Mouse (Mus musculus): ENCODE results near the gene Sgsm2. TPM values are rescaled to one million over a fixed set of nuclear protein-coding genes. Genes with fewer than 3 reads are reported as not detected.

Sgsm2 gene
- polyA plus RNA-seq (2012): 0.17 and 0.18 TPM in 2 replicates

GRCm38 (mm10) chr11:74896901-74897677, at the start of gene Sgsm2:
Gene Sgsm2 (minus strand): TSS chr11:74897060.
- Histone ChIP-seq H3K36me3 (ENCODE audit: control insufficient read depth) (peaks cover 28% of the 10 kb centered on the region), H3K4me3 (replicated peaks) (peak within 1 kb of the TSS; percentile 91), H3K9me3 (ENCODE audit: control insufficient read depth, low read length) (no peaks in the 10 kb centered on the region), H3K27me3 (ENCODE audit: control insufficient read depth) (no peaks in the 10 kb centered on the region), H3K4me1 (ENCODE audit: control insufficient read depth) (peaks cover 47% of the 10 kb centered on the region)
- TF ChIP-seq TAL1 (IDR thresholded peaks at IDR 0.05; ENCODE audit: low read length): no peak
- TF ChIP-seq GATA1 (IDR thresholded peaks at IDR 0.05; ENCODE audit: low read length): no peak

GRCm38 (mm10) chr11:74946348-74946747, 49.5 kb upstream of the Sgsm2 start:
- H3K36me3 ChIP-seq (ENCODE audit: control insufficient read depth): peaks cover 56% of the 10 kb centered on the region

GRCm38 (mm10) chr11:74930391-74930790, 33.5 kb upstream of the Sgsm2 start:
- Histone ChIP-seq H3K27me3 (ENCODE audit: control insufficient read depth) (no peaks in the 10 kb centered on the region), H3K4me3 (replicated peaks) (no peak overlapping the region), H3K36me3 (ENCODE audit: control insufficient read depth) (peaks cover 59% of the 10 kb centered on the region), H3K9me3 (ENCODE audit: control insufficient read depth, low read length) (no peaks in the 10 kb centered on the region), H3K4me1 (ENCODE audit: control insufficient read depth) (peaks cover 31% of the 10 kb centered on the region)
- TF ChIP-seq TAL1 (IDR thresholded peaks at IDR 0.05; ENCODE audit: low read length) (no peak), GATA1 (IDR thresholded peaks at IDR 0.05; ENCODE audit: low read length) (no peak)

More at GRCm38 (mm10) chr11:74946348-74946747, 49.5 kb upstream of the Sgsm2 start:
- Histone ChIP-seq H3K9me3 (ENCODE audit: control insufficient read depth, low read length) (no peaks in the 10 kb centered on the region), H3K27me3 (ENCODE audit: control insufficient read depth) (no peaks in the 10 kb centered on the region), H3K4me3 (replicated peaks) (no peak overlapping the region), H3K4me1 (ENCODE audit: control insufficient read depth) (no peaks in the 10 kb centered on the region)
- TF ChIP-seq TAL1 (IDR thresholded peaks at IDR 0.05; ENCODE audit: low read length) (no peak), GATA1 (IDR thresholded peaks at IDR 0.05; ENCODE audit: low read length) (no peak)

GRCm38 (mm10) chr11:74929111-74929510, 32.3 kb upstream of the Sgsm2 start:
- TF ChIP-seq GATA1 (IDR thresholded peaks at IDR 0.05; ENCODE audit: low read length) (no peak), TAL1 (IDR thresholded peaks at IDR 0.05; ENCODE audit: low read length) (no peak)
- no peaks in the 10 kb centered on the region for H3K27me3 ChIP-seq (ENCODE audit: control insufficient read depth)
- no peaks in the 10 kb centered on the region for H3K9me3 ChIP-seq (ENCODE audit: control insufficient read depth, low read length)
- H3K4me1 ChIP-seq (ENCODE audit: control insufficient read depth): peaks cover 41% of the 10 kb centered on the region
- no peak overlapping the region for H3K4me3 ChIP-seq (replicated peaks)
- H3K36me3 ChIP-seq (ENCODE audit: control insufficient read depth): peaks cover 46% of the 10 kb centered on the region

- H3K9me3 ChIP-seq (ENCODE audit: control insufficient read depth, low read length): no peaks in the 10 kb centered on the region
- H3K4me3 ChIP-seq (replicated peaks): peak overlapping the region; percentile 97
- no peak for TF ChIP-seq GATA1 (IDR thresholded peaks at IDR 0.05; ENCODE audit: low read length)
- no peak for TF ChIP-seq TAL1 (IDR thresholded peaks at IDR 0.05; ENCODE audit: low read length)
- H3K4me1 ChIP-seq (ENCODE audit: control insufficient read depth): peaks cover 45% of the 10 kb centered on the region
- H3K36me3 ChIP-seq (ENCODE audit: control insufficient read depth): peaks cover 28% of the 10 kb centered on the region
- H3K27me3 ChIP-seq (ENCODE audit: control insufficient read depth): no peaks in the 10 kb centered on the region
Observed at GRCm38 (mm10) chr11:74927236-74927725, 30.4 kb upstream of the Sgsm2 start.

GRCm38 (mm10) chr11:74926388-74927005, 29.6 kb upstream of the Sgsm2 start:
- no peaks in the 10 kb centered on the region for H3K27me3 ChIP-seq (ENCODE audit: control insufficient read depth)
- no peaks in the 10 kb centered on the region for H3K9me3 ChIP-seq (ENCODE audit: control insufficient read depth, low read length)
- H3K4me3 ChIP-seq (replicated peaks): peak overlapping the region; percentile 97
- H3K36me3 ChIP-seq (ENCODE audit: control insufficient read depth): peaks cover 22% of the 10 kb centered on the region
- peaks cover 44% of the 10 kb centered on the region for H3K4me1 ChIP-seq (ENCODE audit: control insufficient read depth)
- no peak for TF ChIP-seq GATA1 (IDR thresholded peaks at IDR 0.05; ENCODE audit: low read length)
- no peak for TF ChIP-seq TAL1 (IDR thresholded peaks at IDR 0.05; ENCODE audit: low read length)

GRCm38 (mm10) chr11:74925577-74926387, 28.9 kb upstream of the Sgsm2 start, which contains the start of the genes Smg6 and Srr:
Gene Smg6 (plus strand): TSS chr11:74925823.
Gene Srr (minus strand): TSS chr11:74925948.
- Histone ChIP-seq H3K36me3 (ENCODE audit: control insufficient read depth) (peaks cover 18% of the 10 kb centered on the region), H3K4me3 (replicated peaks) (peak within 1 kb of the TSS; percentile 97), H3K27me3 (ENCODE audit: control insufficient read depth) (no peaks in the 10 kb centered on the region), H3K9me3 (ENCODE audit: control insufficient read depth, low read length) (no peaks in the 10 kb centered on the region), H3K4me1 (ENCODE audit: control insufficient read depth) (peaks cover 40% of the 10 kb centered on the region)
- TF ChIP-seq TAL1 (IDR thresholded peaks at IDR 0.05; ENCODE audit: low read length) (no peak), GATA1 (IDR thresholded peaks at IDR 0.05; ENCODE audit: low read length) (no peak)

GRCm38 (mm10) chr11:74924149-74924548, 27.3 kb upstream of the Sgsm2 start:
- Histone ChIP-seq H3K4me3 (replicated peaks) (no peak overlapping the region), H3K36me3 (ENCODE audit: control insufficient read depth) (peaks cover 11% of the 10 kb centered on the region), H3K9me3 (ENCODE audit: control insufficient read depth, low read length) (no peaks in the 10 kb centered on the region), H3K27me3 (ENCODE audit: control insufficient read depth) (no peaks in the 10 kb centered on the region), H3K4me1 (ENCODE audit: control insufficient read depth) (peaks cover 31% of the 10 kb centered on the region)
- TF ChIP-seq GATA1 (IDR thresholded peaks at IDR 0.05; ENCODE audit: low read length): no peak
- no peak for TF ChIP-seq TAL1 (IDR thresholded peaks at IDR 0.05; ENCODE audit: low read length)

Data from erythroblast, embryonic 14.5 days (primary cell).